Mouse (Mus musculus) hindbrain, embryonic 10.5 days (tissue): ENCODE measurements around the gene Serpinb9. TPM values are rescaled to one million over a fixed set of nuclear protein-coding genes. Genes with fewer than 3 reads are reported as not detected.

ENCODE experiments used
- DNase-seq: peaks from one replicate; pipeline ENCODE4 v3.0.0-alpha.2; 2017; ENCODE audit warnings: low spot score
- H3K27ac ChIP-seq: fragments of 300-500 bp; sonication (generic); 2 replicates; pipeline ENCODE4 v1.5.1; 2016; ENCODE audit warnings: mild to moderate bottlenecking, moderate library complexity
- H3K27me3 ChIP-seq: fragments of 300-500 bp; sonication (generic); 2 replicates; pipeline ENCODE4 v1.6.1; 2016; ENCODE audit warnings: mild to moderate bottlenecking; ENCODE audit not compliant: poor library complexity, insufficient read depth, severe bottlenecking
- H3K36me3 ChIP-seq: fragments of 300-500 bp; sonication (generic); 2 replicates; pipeline ENCODE4 v1.6.1; 2016; ENCODE audit warnings: mild to moderate bottlenecking, moderate library complexity
- H3K4me1 ChIP-seq: fragments of 300-500 bp; sonication (generic); replicated peaks from 2 replicates; pipeline ENCODE4 v1.6.1; 2016; ENCODE audit warnings: mild to moderate bottlenecking
- H3K4me3 ChIP-seq: fragments of 300-500 bp; sonication (generic); 2 replicates; pipeline ENCODE4 v1.5.1; 2016; ENCODE audit warnings: mild to moderate bottlenecking, moderate library complexity
- H3K9me3 ChIP-seq: fragments of 300-500 bp; sonication (generic); 2 replicates; pipeline ENCODE4 v1.6.1; 2016; ENCODE audit warnings: mild to moderate bottlenecking, moderate library complexity
- WGBS: fragments of 180-500 bp; shearing (Covaris S2); methylation state at CpG from one replicate; pipeline ENCODE4 v1.1.7; 2016; 5-methylcytosine and 5-hydroxymethylcytosine counted together
- polyA plus RNA-seq: library from polyadenylated mRNA; unstranded; fragments of >200 nt; fragmentation: Nextera tagmentation; extraction: Ambion mirVana; gene quantifications from 2 replicates; pipeline ENCODE4 v1.2.1, GENCODE M21; 2016

Gene Serpinb9
- polyA plus RNA-seq, 1 experiment from 2014 or later = 0.84 TPM

DNA sequence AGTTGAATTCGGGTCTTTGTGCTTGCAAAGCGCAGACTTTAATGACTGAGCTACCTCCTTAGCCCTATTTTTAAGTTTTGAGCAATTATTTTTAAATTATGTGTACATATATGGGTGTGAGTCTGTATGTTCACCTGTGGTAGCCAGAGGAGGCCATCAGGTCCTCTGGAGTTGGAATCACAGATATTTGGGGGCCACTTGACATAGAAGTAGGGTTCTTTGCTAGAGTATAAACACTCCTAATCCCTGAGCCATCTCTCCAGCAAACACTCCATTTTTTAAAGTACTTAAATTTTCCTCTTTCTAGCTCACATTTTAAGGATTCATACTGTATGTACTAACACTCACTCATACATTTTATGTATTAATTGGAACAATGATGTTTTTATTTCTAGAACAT lies 28.8 kb upstream of the Serpinb9 start:
- Histone ChIP-seq H3K36me3 (no peaks in the 10 kb centered on the region), H3K4me3 (no peak overlapping the region), H3K27me3 (no peaks in the 10 kb centered on the region), H3K4me1 (no peaks in the 10 kb centered on the region), H3K9me3 (no peaks in the 10 kb centered on the region), H3K27ac (no peak overlapping the region)
- WGBS = 85% methylated on average over 2 of the region's 2 CpGs
- DNase-seq = no peak

DNA sequence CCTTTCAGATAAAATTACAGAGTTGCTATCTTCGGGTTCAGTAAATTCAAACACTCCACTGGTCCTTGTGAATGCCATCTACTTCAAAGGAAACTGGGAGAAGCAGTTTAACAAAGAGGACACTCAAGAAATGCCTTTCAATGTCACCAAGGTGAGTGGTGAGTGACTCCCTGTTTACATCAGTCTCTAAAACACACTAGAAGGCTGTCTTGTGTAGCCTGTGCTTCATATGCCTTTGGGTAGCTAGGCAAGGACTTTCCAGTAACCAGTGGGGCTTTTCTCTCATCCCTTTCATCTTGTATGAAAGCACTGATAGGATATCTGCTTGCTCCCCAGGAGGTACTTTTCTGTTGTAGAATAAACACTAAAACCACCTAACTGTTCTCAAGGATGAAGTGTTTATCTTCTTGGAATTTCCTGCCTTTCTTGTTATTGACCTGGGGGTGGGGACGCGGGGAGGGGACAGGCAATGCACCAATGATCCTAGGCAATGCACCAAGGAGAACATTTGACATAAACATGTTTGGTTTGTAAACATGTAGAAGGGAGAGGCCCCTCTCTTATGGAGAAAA lies 28.1 kb upstream of the Serpinb9 start:
- H3K27me3 ChIP-seq = no peaks in the 10 kb centered on the region
- H3K4me3 ChIP-seq = no peak overlapping the region

GRCm38 (mm10) chr13:32975710-32976109 lies 27.3 kb upstream of the Serpinb9 start:
- H3K27ac ChIP-seq = no peak overlapping the region
- H3K9me3 ChIP-seq = no peaks in the 10 kb centered on the region
- no peaks in the 10 kb centered on the region for H3K36me3 ChIP-seq
- no peak overlapping the region for H3K4me3 ChIP-seq
- H3K27me3 ChIP-seq = no peaks in the 10 kb centered on the region
- 70% methylated on average over 2 of the region's 2 CpGs for WGBS
- H3K4me1 ChIP-seq = no peaks in the 10 kb centered on the region
- DNase-seq = no peak

More for the DNA sequence above, 28.1 kb upstream of the Serpinb9 start:
- no peak for DNase-seq
- Histone ChIP-seq H3K36me3 (no peaks in the 10 kb centered on the region), H3K4me1 (no peaks in the 10 kb centered on the region), H3K27ac (no peak overlapping the region), H3K9me3 (no peaks in the 10 kb centered on the region)
- WGBS = 66% methylated on average over 3 of the region's 3 CpGs

- 85% methylated on average over 4 of the region's 4 CpGs for WGBS
- DNase-seq = no peak
Measured at GRCm38 (mm10) chr13:32982556-32983042, 20.5 kb upstream of the Serpinb9 start.

GRCm38 (mm10) chr13:32986256-32986655 lies 16.8 kb upstream of the Serpinb9 start:
- Histone ChIP-seq H3K27ac (no peak overlapping the region), H3K4me1 (no peaks in the 10 kb centered on the region), H3K9me3 (no peaks in the 10 kb centered on the region), H3K36me3 (no peaks in the 10 kb centered on the region), H3K4me3 (no peak overlapping the region), H3K27me3 (no peaks in the 10 kb centered on the region)
- no peak for DNase-seq

More at GRCm38 (mm10) chr13:32982556-32983042, 20.5 kb upstream of the Serpinb9 start:
- H3K27ac ChIP-seq = no peak overlapping the region
- no peaks in the 10 kb centered on the region for H3K27me3 ChIP-seq
- H3K9me3 ChIP-seq = no peaks in the 10 kb centered on the region
- no peaks in the 10 kb centered on the region for H3K4me1 ChIP-seq
- H3K36me3 ChIP-seq = no peaks in the 10 kb centered on the region
- H3K4me3 ChIP-seq = no peak overlapping the region

DNA sequence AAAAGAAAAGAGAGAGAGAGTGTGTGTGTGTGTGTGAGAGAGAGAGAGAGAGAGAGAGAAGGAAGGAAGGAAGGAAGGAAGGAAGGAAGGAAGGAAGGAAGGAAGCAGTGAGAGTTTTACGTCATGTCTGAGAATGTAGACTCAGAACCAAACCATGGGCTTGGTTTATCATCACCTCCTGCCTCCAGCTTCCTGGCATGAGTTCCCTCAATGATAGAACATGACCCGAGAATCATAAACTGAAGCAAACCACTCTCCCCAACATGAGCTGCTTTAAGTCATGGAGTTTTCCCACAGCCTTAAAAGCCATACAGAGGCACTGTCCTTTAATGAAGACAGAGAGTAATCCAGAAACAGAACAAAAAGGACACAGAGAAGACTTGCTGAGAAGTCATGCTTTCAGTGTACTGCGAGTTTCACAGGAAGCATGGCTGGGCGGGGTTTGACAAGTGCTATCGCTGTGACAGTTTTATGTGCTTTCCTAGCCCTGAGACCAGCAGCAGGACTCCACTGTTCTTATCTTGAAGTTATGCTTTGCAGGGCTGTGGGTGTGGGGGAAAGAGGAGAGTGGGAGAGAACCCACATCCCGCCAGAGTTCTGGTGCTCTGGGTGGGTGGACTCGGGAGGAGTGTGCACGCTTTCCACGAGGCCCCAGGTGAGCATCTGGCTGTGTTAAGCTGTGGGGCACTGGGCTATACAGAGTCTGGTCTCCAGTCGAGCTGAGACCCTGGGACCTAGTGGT lies 9.7 kb upstream of the Serpinb9 start:
- Histone ChIP-seq H3K4me1 (no peaks in the 10 kb centered on the region), H3K27me3 (no peaks in the 10 kb centered on the region), H3K4me3 (no peak overlapping the region), H3K9me3 (no peaks in the 10 kb centered on the region), H3K36me3 (no peaks in the 10 kb centered on the region), H3K27ac (no peak overlapping the region)
- DNase-seq = no peak
- WGBS = 84% methylated on average over 10 of the region's 10 CpGs

- H3K4me1 ChIP-seq = no peaks in the 10 kb centered on the region
- no peak overlapping the region for H3K4me3 ChIP-seq
- no peak overlapping the region for H3K27ac ChIP-seq
- no peak for DNase-seq
- H3K36me3 ChIP-seq = no peaks in the 10 kb centered on the region
- no peaks in the 10 kb centered on the region for H3K9me3 ChIP-seq
- 87% methylated on average over 2 of the region's 2 CpGs for WGBS
- no peaks in the 10 kb centered on the region for H3K27me3 ChIP-seq
Measured at GRCm38 (mm10) chr13:32993894-32994242, 9.2 kb upstream of the Serpinb9 start.

GRCm38 (mm10) chr13:32995051-32995450 lies 8.0 kb upstream of the Serpinb9 start:
- Histone ChIP-seq H3K4me1 (no peaks in the 10 kb centered on the region), H3K9me3 (no peaks in the 10 kb centered on the region), H3K27ac (no peak overlapping the region), H3K36me3 (no peaks in the 10 kb centered on the region), H3K4me3 (no peak overlapping the region), H3K27me3 (no peaks in the 10 kb centered on the region)
- no peak for DNase-seq
- WGBS = 75% methylated on average over 4 of the region's 4 CpGs

DNA sequence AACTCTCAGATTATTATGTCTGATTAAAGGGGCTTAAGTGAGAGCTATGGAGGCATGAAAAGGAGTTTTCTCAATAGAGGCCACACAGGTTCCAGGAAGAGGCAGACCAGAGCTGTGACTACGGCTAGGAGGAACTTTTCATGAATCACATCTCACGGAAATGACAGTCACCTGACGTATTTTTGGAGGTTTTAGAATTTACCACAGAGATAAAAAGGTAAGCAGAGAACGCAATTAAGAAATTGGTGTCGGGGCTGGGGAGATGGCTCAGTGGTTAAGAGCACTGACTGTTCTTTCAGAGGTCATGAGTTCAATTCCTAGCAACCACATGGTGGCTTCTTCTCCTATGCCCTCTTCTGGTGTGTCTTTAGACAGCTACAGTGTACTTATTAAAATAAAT lies 1.7 kb upstream of the Serpinb9 start:
- Histone ChIP-seq H3K27ac (no peak overlapping the region), H3K4me3 (no peak overlapping the region), H3K9me3 (no peaks in the 10 kb centered on the region), H3K27me3 (no peaks in the 10 kb centered on the region), H3K4me1 (peaks cover 16% of the 10 kb centered on the region), H3K36me3 (no peaks in the 10 kb centered on the region)
- 92% methylated on average over 5 of the region's 5 CpGs for WGBS
- no peak for DNase-seq

DNA sequence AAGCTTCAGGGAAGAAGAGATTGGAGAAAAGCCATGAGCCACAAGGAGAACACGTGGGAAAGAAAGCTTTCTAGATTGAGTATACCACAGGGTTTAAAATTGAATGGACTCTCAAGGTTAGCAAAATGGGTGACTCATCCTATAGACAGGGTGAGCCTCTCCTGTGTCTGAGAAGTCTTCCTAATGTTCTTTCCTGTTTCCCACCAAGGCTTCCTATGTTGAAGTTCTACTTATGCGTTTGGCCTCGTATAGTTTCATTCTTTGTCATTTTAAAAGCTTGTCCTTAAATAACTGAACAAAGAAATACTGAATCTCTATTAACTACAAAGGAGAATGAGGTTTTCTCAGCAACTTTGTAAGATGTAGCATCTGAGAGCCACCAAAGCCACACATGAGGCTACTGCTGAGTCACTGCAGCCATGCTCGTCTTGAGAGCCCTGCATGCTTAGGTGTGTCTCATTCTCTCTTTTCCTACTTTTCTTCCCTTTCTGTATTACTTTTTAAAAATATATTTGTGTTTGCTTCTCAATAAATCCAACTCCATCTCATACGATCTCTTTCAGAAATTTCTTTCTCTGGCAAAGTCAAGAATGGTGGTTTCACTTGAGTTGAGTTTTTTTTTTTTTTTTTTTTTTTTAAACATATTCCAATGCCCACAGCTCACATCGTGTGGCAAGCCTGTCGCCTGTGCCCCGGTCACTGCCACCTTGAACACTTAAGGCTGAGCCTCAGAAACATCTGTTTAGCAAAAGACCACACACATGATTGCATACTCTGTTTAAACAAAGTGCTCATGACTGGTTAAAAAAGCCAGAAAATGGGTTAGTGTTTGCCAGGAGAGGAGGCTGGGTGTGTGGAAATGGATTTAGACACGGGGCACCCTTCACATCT lies 718 bp downstream of the Serpinb9 start:
- Histone ChIP-seq H3K27me3 (no peaks in the 10 kb centered on the region), H3K27ac (peak overlapping the region; percentile 72), H3K4me1 (peaks cover 16% of the 10 kb centered on the region), H3K9me3 (no peaks in the 10 kb centered on the region), H3K36me3 (no peaks in the 10 kb centered on the region), H3K4me3 (peak overlapping the region; percentile 42)
- DNase-seq = no peak
- WGBS = 72% methylated on average over 9 of the region's 9 CpGs

DNA sequence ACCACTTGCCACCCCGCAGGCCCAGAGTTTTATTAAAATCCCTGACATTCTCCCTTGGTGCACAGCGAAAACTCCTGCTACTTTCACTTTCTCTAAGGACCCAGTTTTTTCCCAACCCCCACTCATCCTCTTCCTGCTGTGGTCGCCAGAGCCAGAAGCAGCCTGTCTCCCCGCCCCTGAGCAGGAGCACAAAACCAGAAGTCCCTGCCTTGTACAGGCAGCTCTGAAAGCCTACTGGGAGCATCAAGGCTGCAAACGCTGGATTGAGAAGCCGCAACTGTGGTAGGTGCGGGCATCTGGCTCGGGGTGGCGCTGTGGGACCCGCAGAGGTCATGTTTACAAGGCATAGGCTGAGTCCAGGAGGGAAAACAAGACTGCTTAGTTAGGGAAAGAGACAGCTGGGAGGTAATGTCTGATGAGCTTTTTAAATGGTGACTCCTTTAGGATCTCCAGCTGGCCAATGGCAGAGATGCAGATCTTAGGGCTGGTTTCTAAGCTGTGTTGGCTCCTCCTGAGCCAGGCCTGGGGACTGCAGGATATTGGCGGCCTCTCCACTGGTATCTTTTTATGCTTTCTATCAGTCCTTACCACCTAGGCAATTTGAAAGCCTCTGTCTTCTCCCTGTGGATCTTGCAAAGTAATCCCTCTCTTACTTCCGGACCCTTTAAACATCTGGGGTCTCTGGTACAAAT lies 1.5 kb downstream of the Serpinb9 start:
- WGBS = 18% methylated on average over 12 of the region's 12 CpGs

GRCm38 (mm10) chr13:33005501-33006075 lies 2.5 kb downstream of the Serpinb9 start:
- H3K36me3 ChIP-seq = no peaks in the 10 kb centered on the region
- no peak for DNase-seq
- 62% methylated on average over 2 of the region's 2 CpGs for WGBS

More for the DNA sequence above, 1.5 kb downstream of the Serpinb9 start:
- H3K36me3 ChIP-seq = no peaks in the 10 kb centered on the region
- H3K4me3 ChIP-seq = peak overlapping the region; percentile 42
- H3K9me3 ChIP-seq = no peaks in the 10 kb centered on the region
- no peaks in the 10 kb centered on the region for H3K27me3 ChIP-seq
- H3K27ac ChIP-seq = peak overlapping the region; percentile 72
- H3K4me1 ChIP-seq = peaks cover 16% of the 10 kb centered on the region
- peak; percentile 71 for DNase-seq

More at GRCm38 (mm10) chr13:33005501-33006075, 2.5 kb downstream of the Serpinb9 start:
- Histone ChIP-seq H3K9me3 (no peaks in the 10 kb centered on the region), H3K4me3 (no peak overlapping the region), H3K27me3 (no peaks in the 10 kb centered on the region), H3K27ac (no peak overlapping the region), H3K4me1 (peaks cover 16% of the 10 kb centered on the region)
